Mouse (Mus musculus) megakaryocyte, adult 5-6 weeks (primary cell): ENCODE measurements around the gene Olfr1467. TPM values are rescaled to one million over a fixed set of nuclear protein-coding genes. Genes with fewer than 3 reads are reported as not detected.

ENCODE experiments used
- ATAC-seq: 2 replicates; pipeline ENCODE4 v1.8.0; 2016; ENCODE audit warnings: mild to moderate bottlenecking, inconsistent platforms; ENCODE audit not compliant: poor library complexity, severe bottlenecking
- total RNA-seq, 2 experiments: library from RNA; stranded (forward) in 1 of 2; stranded (reverse) in 1 of 2; fragments of 153-499, 151-499 nt in 1 of 2; fragments of 221-1000, 200-1000 nt in 1 of 2; gene quantifications; 2 replicates each; pipeline versions ENCODE4 v1.2.3 to v1.2.4; 2015 to 2017

Olfr1467 gene
- total RNA-seq (2015) (not detected in 2 replicates), total RNA-seq (2017) (not detected in 2 replicates)

DNA sequence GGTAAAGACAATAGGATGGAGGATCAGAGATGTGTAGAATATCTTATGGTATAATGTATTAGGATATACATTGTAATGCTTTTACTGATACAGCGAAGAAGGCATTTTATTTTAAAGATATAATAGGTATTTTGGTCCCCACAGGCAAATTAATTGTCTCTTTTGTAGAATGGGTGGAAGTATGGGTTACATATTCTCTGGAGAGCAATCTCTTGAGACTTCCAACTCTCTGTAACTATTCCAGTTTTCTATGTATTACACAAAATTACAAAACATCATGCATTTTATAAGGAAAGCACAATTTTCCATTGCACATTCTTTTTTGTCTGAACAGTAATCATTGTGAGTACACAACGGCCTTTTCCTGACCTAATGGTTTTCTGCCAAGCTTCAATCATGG, at the start of gene Olfr1467:
Olfr1467 (plus strand) TSS at position 301 of the 400 bp plus-strand sequence.
- no peak for ATAC-seq

DNA sequence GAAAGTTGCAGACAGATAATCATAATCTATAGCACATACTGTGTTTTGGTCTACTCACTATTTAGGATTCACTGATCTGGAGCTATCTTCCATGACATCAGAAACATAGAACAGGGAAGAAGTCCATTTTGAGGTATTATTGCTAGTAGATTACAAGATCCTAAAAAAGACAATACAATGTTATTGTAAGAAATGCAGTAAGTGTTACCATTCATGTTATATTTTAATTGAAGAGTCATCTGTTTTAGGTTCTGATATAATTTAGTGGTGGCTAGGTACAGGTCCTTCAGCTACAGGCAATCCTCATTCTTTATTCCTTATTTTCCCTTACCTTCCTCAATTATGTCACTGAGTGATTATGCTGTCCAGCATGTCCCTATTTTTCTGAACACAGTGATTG, 46.6 kb upstream of the Olfr1467 start, which contains the start of gene Olfr1465:
Olfr1465 (minus strand) TSS at position 101 of the 400 bp plus-strand sequence.
- no peak for ATAC-seq

DNA sequence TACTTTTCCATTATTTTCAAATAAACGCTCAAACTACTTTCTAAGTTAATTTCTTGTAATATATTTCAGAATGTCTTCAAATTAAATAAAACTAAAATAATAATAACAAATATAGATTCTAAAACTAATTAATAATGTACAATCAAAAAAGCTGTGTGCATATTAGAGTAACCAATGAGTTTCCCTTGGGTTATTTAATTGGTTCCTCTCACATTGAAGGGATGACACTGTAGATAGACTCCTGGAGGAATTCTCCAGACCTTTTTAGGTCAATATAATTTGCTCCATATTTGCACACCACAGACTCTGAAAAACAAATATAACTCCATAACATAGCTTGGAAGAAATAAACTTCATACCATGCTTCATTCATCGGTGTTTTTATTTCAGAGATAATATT, 23.5 kb upstream of the Olfr1467 start, which contains the start of gene Olfr1466:
Olfr1466 (plus strand) TSS at position 301 of the 400 bp plus-strand sequence.
- ATAC-seq, result no peak

DNA sequence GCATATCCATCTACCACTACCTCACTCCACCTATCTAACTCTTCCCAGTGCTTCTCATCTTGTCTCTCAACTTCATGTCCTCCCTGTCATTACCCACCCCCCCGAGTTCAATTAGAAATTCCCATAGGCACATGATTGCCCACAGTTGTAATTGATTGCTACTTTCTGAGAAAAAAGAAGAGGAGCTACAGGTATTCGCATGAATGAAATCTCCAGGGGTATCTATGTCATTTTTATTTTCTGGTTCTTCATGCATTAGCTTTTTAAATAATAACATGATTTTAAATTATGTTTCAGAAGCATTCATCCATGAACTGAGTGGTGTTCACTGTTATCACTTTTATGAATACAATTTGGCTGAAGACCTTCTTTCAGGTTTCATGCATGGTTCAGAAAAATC, 45.5 kb downstream of the Olfr1467 start, which contains the start of gene Olfr1469:
Olfr1469 (plus strand) TSS at position 301 of the 400 bp plus-strand sequence.
- ATAC-seq, result no peak

Other genes with a start within 250 kb of the Olfr1467 start
- 0.09 TPM in 1 of 2 replicates, not detected in the other for gene Olfr1459, start 212.7 kb upstream of the Olfr1467 start, total RNA-seq (2015)
- not detected in 2 replicates for gene Olfr1459, start 212.7 kb upstream of the Olfr1467 start, total RNA-seq (2017)
- gene Olfr1461, start 199.2 kb upstream of the Olfr1467 start, total RNA-seq (2015), result not detected in 2 replicates
- gene Olfr1461, start 199.2 kb upstream of the Olfr1467 start, total RNA-seq (2017), result not detected in 2 replicates
- not detected in 2 replicates for gene Olfr1462, start 176.5 kb upstream of the Olfr1467 start, total RNA-seq (2015)
- not detected in 2 replicates for gene Olfr1462, start 176.5 kb upstream of the Olfr1467 start, total RNA-seq (2017)
- not detected in 2 replicates for gene Olfr1463, start 130.9 kb upstream of the Olfr1467 start, total RNA-seq (2015)
- not detected in 2 replicates for gene Olfr1463, start 130.9 kb upstream of the Olfr1467 start, total RNA-seq (2017)
- not detected in 2 replicates for gene Olfr1465, start 46.7 kb upstream of the Olfr1467 start, total RNA-seq (2015)
- not detected in 2 replicates for gene Olfr1465, start 46.7 kb upstream of the Olfr1467 start, total RNA-seq (2017)
- not detected in 2 replicates for gene Olfr1466, start 23.4 kb upstream of the Olfr1467 start, total RNA-seq (2015)
- gene Olfr1466, start 23.4 kb upstream of the Olfr1467 start, total RNA-seq (2017), result not detected in 2 replicates
- gene Olfr1469, start 45.6 kb downstream of the Olfr1467 start, total RNA-seq (2015), result not detected in 2 replicates
- gene Olfr1469, start 45.6 kb downstream of the Olfr1467 start, total RNA-seq (2017), result not detected in 2 replicates
- not detected in 2 replicates for gene Olfr1471, start 81.2 kb downstream of the Olfr1467 start, total RNA-seq (2015)
- not detected in 2 replicates for gene Olfr1471, start 81.2 kb downstream of the Olfr1467 start, total RNA-seq (2017)
- not detected in 2 replicates for gene Olfr1472, start 93.8 kb downstream of the Olfr1467 start, total RNA-seq (2015)
- gene Olfr1472, start 93.8 kb downstream of the Olfr1467 start, total RNA-seq (2017), result not detected in 2 replicates
- gene Olfr1474, start 107.3 kb downstream of the Olfr1467 start, total RNA-seq (2015), result not detected in 2 replicates
- gene Olfr1474, start 107.3 kb downstream of the Olfr1467 start, total RNA-seq (2017), result not detected in 2 replicates
- not detected in 2 replicates for gene Olfr1475, start 118.0 kb downstream of the Olfr1467 start, total RNA-seq (2015)
- gene Olfr1475, start 118.0 kb downstream of the Olfr1467 start, total RNA-seq (2017), result not detected in 2 replicates
- not detected in 2 replicates for gene Olfr1477, start 138.3 kb downstream of the Olfr1467 start, total RNA-seq (2015)
- gene Olfr1477, start 138.3 kb downstream of the Olfr1467 start, total RNA-seq (2017), result not detected in 2 replicates
- not detected in 2 replicates for gene Olfr1480, start 165.7 kb downstream of the Olfr1467 start, total RNA-seq (2015)
- gene Olfr1480, start 165.7 kb downstream of the Olfr1467 start, total RNA-seq (2017), result not detected in 2 replicates
- not detected in 2 replicates for gene Olfr1484, start 221.3 kb downstream of the Olfr1467 start, total RNA-seq (2015)
- gene Olfr1484, start 221.3 kb downstream of the Olfr1467 start, total RNA-seq (2017), result not detected in 2 replicates